Mouse (Mus musculus) cortical plate, adult 2 months (tissue): ENCODE measurements around the gene Prepl. TPM values are rescaled to one million over a fixed set of nuclear protein-coding genes. Genes with fewer than 3 reads are reported as not detected.
A peak's percentile ranks its signal among the peaks of the same experiment; 100 is the strongest.

Experiments used
- H3K27ac ChIP-seq: fragments of 200-500 bp; 2 replicates; pipeline ENCODE4 v1.5.1; 2012; ENCODE audit warnings: low read length, control low read depth, inconsistent platforms; ENCODE audit not compliant: insufficient read depth
- H3K4me1 ChIP-seq: fragments of 200-500 bp; 2 replicates; pipeline ENCODE4 v1.6.1; 2011; ENCODE audit warnings: low read length; ENCODE audit not compliant: control insufficient read depth, insufficient read depth
- H3K4me3 ChIP-seq: fragments of 200-500 bp; 2 replicates; pipeline ENCODE4 v1.5.1; 2011; ENCODE audit warnings: mild to moderate bottlenecking, low read length, control low read depth; ENCODE audit not compliant: insufficient read depth
- CTCF ChIP-seq: fragments of 200-500 bp; IDR thresholded peaks from 2 replicates; pipeline ENCODE4 v1.5.1; 2011; ENCODE audit warnings: mild to moderate bottlenecking, control low read depth, low read length; ENCODE audit not compliant: insufficient read depth; ENCODE audit errors: extremely low read depth
- POLR2A ChIP-seq: fragments of 200-500 bp; IDR thresholded peaks from 2 replicates; pipeline ENCODE4 v1.6.1; 2011; ENCODE audit warnings: mild to moderate bottlenecking, low read length, control low read depth; ENCODE audit not compliant: insufficient read depth; ENCODE audit errors: extremely low read depth
- polyA plus RNA-seq: library from polyadenylated mRNA; depleted of rRNA; stranded (reverse); fragments of >200 nt; gene quantifications from 2 replicates; pipeline ENCODE4 v1.2.3, GENCODE M21; 2012

Gene Prepl
- polyA plus RNA-seq, 1 experiment, result 259 TPM

GRCm38 (mm10) chr17:85038761-85039160 is 51.3 kb downstream of the Prepl start:
- TF ChIP-seq CTCF, result no peak
- TF ChIP-seq POLR2A, result no peak
- Histone ChIP-seq H3K4me1 (no peaks in the 10 kb centered on the region), H3K27ac (no peak overlapping the region)

DNA sequence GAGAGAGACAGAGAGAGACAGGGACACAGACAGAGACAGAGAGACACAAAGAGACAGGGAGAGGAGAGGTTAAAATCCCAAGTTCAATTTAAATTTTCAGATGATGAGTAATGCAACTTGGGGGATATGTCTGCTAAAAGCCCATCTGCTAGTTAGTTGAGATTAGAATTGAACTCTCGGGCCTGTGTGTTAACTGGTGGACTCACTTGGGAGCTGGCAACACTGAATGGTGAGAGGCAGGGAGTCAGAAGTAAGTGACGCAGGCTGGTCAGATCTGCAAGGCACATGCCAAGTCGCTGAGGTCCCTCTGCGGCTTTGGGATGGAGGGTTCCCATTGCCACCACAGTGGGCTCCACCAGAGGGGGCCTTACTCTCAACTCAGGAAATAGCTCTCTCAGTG is 51.7 kb downstream of the Prepl start:
- Histone ChIP-seq H3K4me3 (no peak overlapping the region), H3K4me1 (no peaks in the 10 kb centered on the region), H3K27ac (no peak overlapping the region)
- TF ChIP-seq POLR2A (no peak), CTCF (no peak)

More at GRCm38 (mm10) chr17:85038761-85039160, 51.3 kb downstream of the Prepl start:
- no peak overlapping the region for H3K4me3 ChIP-seq

DNA sequence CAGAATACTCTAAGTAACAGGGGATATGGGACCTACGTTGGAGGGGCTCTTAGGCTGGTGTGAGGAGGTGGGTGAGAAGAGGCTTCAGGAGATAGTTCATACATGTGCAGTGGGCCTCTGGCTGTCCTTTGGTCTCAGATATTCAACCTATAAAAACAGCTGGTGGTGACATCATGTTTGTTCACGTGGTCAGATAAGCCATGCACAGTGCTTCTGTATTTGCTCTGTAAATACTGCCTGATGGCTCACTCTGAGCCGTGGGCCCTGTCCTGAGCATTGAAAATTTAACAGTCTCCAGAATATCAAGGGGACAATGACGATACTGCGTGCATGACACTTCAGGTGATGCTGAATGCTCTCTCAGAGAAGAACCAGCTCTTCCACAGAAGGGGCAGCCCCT is 52.2 kb downstream of the Prepl start:
- H3K27ac ChIP-seq, result no peak overlapping the region
- no peak for TF ChIP-seq CTCF
- no peak for TF ChIP-seq POLR2A
- H3K4me3 ChIP-seq, result no peak overlapping the region
- no peaks in the 10 kb centered on the region for H3K4me1 ChIP-seq

GRCm38 (mm10) chr17:85034068-85034467 is 56.0 kb downstream of the Prepl start:
- peak overlapping the region; percentile 31 for H3K4me3 ChIP-seq
- H3K27ac ChIP-seq, result no peak overlapping the region
- no peaks in the 10 kb centered on the region for H3K4me1 ChIP-seq
- no peak for TF ChIP-seq CTCF
- no peak; the same call in 1 of the 2 replicates for TF ChIP-seq POLR2A

DNA sequence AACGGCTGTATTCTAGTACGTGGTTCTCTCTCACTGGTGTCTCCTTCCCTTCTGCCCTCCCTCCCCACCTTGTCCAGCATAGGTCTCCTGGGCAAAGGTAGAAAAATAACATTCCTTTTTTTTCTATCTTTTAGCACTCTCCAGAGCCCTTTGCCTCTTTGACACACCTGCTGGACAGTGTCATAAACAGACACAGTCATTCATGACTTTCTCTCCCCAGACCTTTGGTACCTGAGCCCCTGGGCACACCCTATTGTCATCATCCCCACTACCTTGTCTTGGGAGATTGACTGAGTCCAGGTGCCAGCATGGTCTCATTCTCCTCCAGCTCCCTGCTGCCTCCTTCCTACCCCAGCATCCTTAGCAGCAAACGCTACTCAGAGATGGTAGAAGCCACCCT is 57.0 kb downstream of the Prepl start:
- Histone ChIP-seq H3K4me1 (no peaks in the 10 kb centered on the region), H3K27ac (no peak overlapping the region)
- no peak for TF ChIP-seq CTCF
- no peak for TF ChIP-seq POLR2A

DNA sequence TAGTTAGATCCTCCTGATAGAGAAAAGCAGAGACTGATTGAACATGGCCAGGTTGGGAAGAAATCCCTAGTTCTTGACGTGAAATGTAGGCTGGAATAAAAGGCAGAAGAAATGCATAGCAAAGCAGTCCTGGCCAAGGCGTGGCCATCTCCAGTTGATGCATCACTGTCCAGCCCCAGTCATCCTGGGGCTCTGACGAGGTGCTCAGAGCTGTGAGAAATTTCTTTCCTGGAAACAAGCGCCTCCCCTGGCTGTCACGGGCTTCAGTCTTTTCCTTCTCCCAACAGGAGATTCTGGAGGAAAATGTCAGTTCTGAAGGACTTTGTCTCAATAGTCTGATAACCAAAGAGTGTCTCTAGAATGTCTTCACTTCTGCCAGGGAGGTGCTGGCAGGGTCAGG is 59.4 kb downstream of the Prepl start:
- Histone ChIP-seq H3K4me1 (no peaks in the 10 kb centered on the region), H3K27ac (no peak overlapping the region), H3K4me3 (no peak overlapping the region)
- TF ChIP-seq CTCF (no peak), POLR2A (no peak)

More for the DNA sequence above, 57.0 kb downstream of the Prepl start:
- no peak overlapping the region for H3K4me3 ChIP-seq

- no peak overlapping the region for H3K27ac ChIP-seq
- H3K4me1 ChIP-seq, result no peaks in the 10 kb centered on the region
- no peak overlapping the region for H3K4me3 ChIP-seq
- no peak for TF ChIP-seq POLR2A
- no peak for TF ChIP-seq CTCF
Observed at GRCm38 (mm10) chr17:85028797-85029196, 61.2 kb downstream of the Prepl start.

- TF ChIP-seq POLR2A, result no peak
- H3K27ac ChIP-seq, result no peak within 1 kb of the TSS
- H3K4me3 ChIP-seq, result no peak within 1 kb of the TSS
- no peaks in the 10 kb centered on the region; the same call in 1 of the 2 replicates for H3K4me1 ChIP-seq
Observed at GRCm38 (mm10) chr17:85028093-85028739, 61.8 kb downstream of the Prepl start, which contains the start of gene Slc3a1. Slc3a1 (plus strand) TSS chr17:85028376.

DNA sequence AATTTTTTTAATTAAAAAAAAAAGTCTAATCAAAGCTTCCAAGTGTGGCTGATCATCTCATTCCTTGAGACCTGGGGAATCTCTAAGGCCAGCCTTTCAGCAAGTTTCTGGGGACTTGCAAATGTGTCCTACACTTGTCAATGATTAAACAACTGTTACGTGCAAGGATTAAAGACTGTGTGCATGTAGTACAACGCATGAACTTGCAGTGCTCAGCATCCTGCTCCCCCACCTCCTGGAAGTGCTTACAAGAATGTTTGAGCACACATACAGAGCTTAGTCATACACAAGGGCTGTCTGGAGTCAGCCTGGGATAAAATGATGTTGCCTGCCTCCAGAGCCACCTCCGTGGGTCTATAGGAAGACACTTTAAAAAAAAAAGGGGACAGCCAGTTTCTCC is 62.8 kb downstream of the Prepl start:
- TF ChIP-seq POLR2A (no peak), CTCF (no peak)
- Histone ChIP-seq H3K4me1 (no peaks in the 10 kb centered on the region; the same call in 1 of the 2 replicates), H3K4me3 (no peak overlapping the region), H3K27ac (no peak overlapping the region)

- Histone ChIP-seq H3K27ac (no peak overlapping the region), H3K4me3 (no peak overlapping the region), H3K4me1 (no peaks in the 10 kb centered on the region; the same call in 1 of the 2 replicates)
- no peak for TF ChIP-seq POLR2A
- no peak for TF ChIP-seq CTCF
Observed at GRCm38 (mm10) chr17:85026436-85026835, 63.6 kb downstream of the Prepl start.
